Mouse (Mus musculus): Measurements from ENCODE around the gene Copz2. TPM values are rescaled to one million over a fixed set of nuclear protein-coding genes. Genes with fewer than 3 reads are reported as not detected.

The Copz2 gene
- total RNA-seq, 2 experiments from 2014 or later, result 2.9 to 6.2 TPM

DNA sequence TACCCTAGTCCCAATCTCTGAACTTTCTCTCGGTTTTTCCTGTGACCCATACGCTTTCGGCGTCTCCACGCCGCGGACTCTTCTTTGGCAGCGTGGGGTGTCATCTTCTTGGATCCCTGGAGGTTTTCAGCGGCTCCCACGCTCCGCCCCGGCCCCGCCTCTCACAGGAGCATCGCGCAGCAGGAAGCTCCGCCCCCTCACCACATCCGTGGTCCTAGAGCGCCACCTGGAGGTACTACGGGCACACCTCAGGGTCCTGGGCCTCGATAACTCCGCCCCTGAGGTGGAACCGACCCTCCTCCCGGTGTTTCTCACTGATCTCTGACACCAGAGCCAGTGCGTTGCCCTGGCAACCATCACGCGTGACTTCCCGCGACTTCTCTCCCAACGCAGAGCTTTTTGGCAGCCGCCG lies 12.2 kb downstream of the Copz2 start:
- DNase-seq (ENCODE audit: low spot score in 2 of 2), result peak; percentile 94 to 95

DNA sequence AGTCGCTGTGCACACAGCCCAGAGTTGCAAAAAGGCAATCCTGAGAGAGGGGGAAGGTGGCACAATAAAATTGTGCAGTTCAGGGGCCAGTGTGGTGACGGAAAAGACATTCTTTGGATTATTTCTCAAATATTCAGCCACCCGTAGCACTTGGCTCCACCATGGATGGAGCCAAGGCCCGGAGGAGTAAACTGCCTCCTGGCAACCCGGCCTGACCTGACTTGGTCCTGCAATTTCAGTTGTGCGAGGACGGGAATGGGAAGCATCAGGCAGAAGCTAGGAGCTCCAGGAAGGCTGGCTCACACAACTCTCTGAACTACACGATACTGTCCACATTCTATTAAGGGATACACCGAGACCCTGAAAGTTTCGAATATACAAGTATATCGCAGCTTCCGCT lies 12.9 kb downstream of the Copz2 start:
- no peak for DNase-seq (ENCODE audit: low spot score in 2 of 2)

DNA sequence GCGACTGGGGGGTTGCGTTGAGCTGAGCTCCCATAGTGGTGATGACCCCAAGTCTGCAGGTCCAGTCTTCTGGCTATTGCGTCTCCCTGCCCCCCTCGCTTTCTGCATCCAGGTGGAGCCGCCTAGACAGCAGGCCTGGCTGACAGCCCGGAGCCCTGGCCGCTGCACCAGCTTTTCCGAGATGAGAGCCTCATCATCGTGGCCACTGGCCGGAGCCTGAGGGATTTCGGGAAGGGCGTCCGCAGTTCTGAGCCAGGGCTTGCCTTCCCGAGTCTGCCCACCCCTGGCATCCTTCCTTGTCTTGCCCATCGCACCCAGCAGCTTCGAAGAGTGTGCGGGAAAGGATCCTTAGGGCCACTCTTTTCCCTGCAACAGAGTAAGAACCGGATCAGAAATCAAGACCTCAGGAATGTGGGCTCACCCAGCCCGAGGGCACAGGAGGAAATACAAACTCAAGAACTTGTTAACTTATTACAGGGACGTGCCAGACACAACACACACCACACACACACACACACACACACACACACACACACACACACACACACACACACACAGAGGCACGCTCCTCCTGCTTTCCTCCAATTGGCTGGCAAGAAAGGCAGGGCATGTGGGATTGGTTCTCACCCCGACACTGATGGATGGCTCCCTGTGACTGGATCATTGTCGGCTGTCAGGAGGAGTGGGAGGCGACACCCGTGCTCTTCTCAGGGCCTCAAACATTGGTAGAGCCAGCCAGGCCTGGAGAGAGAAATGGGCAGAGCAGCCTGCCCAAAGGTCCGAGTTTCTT lies 13.7 kb downstream of the Copz2 start:
- no peak for DNase-seq (ENCODE audit: low spot score in 2 of 2)

DNA sequence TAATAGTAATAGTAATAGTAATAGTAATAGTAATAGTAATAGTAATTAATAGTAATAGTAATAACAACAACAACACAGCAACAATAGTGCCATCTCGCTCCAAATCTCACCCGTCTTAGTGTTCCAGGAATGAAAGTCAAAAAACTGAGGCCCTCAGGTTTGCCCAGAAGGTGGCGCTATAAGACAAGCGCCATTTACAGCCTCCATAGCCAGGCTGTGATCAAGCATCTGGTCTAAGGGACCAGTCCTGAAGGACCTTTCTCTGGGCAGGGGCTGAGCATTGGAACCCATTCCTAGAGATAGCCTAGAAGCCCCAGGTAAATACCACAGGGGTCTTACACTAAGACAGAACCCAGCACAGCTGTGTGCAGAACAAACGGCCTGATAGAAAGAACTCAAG lies 17.5 kb downstream of the Copz2 start:
- DNase-seq (ENCODE audit: low spot score in 2 of 2), result peak; percentile 66 to 80

DNA sequence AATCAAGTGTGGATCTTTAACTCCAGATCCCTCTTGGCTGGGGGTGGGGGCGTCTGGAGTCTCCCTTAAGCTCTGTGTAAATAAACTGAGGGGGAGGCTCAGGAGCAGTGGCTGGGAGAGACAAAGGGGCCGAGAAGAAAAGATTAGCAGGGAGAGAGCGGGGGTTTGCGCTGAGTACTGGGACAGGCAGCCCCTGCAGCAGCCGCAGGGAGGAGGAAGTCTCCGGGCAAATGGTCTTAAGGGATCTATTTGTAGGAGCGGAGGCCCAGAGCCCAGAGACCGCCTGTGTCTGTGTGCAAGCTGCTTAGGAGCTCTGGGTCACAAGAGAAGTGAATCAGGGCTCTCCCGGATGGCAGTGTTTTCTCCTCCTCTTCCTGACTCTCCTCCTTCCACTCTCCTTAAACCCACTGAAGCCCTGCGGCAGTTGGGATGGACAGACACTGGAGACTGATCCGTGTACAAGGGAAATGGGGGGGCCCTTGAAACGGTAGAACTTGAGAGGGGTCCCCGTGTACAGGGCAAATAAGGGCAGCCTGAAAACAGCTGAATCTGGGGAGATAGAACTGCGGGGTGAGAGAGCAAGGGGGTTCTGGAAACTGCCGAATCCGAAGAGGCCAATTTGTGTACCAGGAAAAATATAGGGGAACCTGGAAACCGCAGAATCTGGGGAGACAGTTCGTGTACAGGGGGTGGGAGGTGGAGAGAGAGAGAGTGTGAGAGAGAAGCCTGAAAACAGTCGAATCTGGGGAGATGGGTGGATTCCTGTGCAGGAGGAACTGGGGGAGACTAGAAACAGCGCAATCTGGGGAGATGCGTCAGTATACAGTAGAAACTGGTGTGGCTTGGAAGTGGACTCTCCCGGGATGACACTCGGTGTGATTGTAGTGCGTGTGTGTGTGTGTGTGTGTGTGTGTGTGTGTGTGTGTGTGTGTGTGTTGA lies 23.0 kb downstream of the Copz2 start:
- peak in 1 of 2 experiments; percentile 19 for DNase-seq (ENCODE audit: low spot score in 2 of 2)

DNA sequence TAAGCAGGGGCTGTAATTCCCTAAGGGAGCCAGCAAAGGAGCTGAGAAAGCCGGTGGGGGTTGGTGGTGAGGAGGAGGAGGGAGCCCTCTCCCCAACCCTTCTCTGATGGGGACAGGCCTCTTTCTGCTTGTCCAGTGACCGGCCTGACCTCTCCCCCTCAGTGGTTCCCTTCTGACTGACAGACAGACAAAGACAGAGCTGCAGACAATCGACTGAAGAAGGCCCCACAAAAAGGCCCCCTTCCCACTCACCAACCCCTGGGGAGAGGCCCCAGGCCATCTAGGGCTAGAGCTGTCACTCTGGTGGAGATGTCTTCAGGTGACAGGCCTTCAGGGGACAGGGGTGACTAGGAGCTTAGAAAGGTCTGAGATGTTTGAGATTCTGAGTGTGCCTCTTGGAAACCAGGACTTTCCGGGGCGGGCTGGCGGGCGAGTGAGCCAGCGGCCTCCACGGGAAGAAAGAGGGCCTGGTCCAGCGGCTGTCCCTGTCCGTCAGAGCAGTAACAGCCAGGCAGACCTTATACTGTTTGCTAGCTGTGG lies 24.0 kb downstream of the Copz2 start:
- no peak for DNase-seq (ENCODE audit: low spot score in 2 of 2)

DNA sequence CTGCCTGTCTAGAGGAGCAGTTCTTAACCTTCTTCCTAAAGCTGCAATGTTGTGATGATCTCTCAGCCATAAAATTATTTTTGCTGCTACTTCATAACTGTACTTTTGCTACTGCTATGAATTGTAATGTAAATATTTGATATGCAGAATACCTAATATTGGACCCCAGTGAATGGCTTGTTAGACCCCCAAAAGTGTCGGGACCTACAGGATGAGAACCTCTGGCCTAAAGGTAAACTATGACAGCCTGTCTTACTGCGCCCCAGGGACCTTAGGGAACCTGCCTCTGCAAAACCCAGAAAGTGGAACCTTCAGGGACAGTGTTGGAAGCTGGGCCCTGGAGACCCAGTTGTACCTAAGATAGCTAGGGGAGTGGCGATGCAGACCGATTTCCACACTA lies 25.6 kb downstream of the Copz2 start:
- DNase-seq (ENCODE audit: low spot score in 2 of 2), result no peak

DNA sequence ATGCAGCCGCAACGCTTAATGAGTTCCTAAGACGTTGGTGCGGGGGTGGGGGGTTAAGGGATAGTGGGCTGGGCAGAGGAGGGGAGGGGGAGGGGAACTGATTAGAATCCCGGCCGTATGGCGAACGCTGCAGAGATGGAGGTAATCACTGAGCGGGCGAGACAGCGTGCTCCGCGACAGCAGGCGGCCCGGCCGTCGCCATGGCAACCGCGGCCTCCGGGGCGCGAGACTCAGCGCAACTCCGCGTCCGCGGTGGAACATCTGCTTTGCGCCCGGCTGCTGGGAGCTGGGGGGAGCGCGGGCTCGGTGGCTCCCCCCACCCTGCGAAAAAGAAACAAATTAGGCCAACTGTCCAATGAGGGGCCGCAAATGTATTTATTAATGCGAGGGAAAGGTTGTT lies 26.1 kb downstream of the Copz2 start:
- peak; percentile 77 to 85 for DNase-seq (ENCODE audit: low spot score in 2 of 2)

DNA sequence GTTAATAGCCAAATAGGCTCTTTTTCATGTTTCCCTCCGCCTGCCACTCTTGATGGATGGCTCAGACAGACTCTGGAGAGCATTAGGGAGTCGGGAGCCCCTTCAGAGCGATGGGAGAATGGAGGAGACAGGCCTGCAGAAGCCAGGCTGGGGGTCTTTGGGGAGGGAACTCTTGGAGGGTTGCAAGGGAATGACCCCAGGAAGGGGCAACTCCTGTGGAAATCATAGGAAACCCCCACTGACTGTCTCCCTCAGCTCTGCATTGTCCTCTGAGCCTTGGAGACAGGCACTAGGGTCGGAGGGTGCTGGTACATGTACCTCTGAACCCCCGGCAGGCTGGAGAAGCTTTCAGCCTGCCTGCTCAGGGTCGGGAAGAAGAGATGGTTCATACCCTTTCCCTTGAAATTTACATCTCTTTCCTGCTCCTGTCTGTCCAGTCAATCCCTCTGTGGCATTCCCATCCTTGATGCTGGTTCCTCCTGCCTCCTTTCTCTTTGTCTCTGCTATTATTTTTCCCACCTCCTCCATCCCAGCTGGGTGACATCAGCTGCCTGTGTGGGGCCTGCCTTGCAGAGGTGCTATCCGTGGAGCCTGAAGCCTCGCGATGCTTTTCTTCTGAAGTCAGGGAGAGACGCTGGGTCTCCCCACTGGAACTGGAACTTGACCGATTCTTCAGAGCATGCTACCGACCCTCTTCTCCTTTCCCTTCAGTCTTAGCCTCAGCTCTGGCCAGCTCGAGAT lies 26.8 kb downstream of the Copz2 start:
- peak in 1 of 2 experiments; percentile 34 for DNase-seq (ENCODE audit: low spot score in 2 of 2)

DNA sequence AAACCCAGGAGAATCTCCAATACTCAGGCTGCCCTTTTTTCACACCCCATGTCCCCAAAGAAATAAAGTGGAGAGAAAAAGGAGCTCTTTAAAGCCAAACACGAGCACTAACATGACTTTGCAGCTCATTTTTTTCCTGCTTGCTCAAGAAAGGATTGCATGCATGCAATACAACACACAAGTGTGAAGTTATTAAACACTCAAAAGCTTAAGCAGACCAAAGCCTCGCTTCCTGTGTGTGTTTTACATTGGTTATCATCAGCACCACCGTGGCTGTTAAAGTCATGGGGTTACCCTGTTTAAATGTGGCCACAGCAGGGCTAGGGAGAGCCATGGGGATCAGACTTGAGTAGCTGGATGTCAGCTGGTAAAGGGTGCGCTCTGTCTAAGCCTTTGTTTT lies 27.4 kb downstream of the Copz2 start:
- no peak for DNase-seq (ENCODE audit: low spot score in 2 of 2)

DNA sequence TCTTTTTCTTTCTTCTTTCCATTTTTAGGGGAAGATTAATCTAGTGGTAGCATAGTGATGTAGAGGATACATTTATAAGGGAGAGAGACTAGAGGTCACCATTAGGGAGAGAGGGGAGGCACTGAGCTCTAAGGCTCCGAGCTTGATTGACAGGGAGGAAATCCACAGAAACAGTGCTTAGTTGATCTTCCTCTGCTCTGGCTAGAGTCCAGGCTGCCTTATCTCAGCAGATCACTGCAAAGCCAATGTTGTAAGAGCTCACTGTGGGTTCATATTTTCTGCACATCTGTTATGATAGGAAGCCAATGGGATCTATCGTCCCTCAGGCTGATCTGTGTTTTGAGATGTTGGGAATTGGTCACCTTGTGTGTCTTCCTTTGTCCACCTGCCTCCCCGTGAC lies 29.0 kb downstream of the Copz2 start:
- DNase-seq (ENCODE audit: low spot score in 2 of 2), result no peak

DNA sequence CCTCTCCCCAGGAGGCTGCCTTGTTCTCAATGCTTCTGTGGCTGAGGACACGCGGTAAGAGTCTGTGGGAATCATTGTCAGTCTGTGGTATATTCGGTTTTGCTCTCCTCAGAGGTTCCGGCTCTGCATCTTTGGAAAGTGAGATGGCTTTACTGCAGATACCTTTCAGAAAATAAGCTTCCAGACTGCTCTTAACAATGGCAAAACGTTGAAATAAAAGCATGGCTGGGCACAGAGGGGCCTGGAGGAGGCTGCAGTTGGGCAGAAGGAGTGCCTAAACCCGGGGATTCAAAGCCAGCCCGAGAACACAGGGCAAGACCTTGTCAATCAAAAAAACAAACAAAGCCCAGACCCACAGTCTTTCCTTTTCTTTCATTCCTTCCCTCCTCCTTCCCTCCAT lies 29.7 kb downstream of the Copz2 start:
- no peak for DNase-seq (ENCODE audit: low spot score in 2 of 2)

DNA sequence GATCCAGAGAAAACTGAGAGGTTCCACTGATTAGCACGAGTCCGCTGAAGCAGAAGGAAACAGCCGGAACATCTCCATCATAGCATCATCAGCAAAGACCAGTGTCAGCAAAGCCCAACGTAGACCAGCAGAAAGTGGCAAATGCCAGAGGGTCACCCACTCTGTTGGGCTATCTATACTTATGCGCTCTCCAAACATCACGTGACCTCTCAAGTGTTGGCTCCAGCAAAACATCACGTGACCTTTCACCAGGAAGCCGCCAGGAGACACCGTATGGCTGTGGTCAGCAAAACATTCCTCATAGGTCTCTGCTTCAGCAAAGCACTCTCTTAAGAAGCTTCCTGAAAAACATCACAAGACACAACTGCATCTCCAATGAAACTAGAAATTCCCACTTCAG lies 30.6 kb downstream of the Copz2 start:
- no peak for DNase-seq (ENCODE audit: low spot score in 2 of 2)

DNA sequence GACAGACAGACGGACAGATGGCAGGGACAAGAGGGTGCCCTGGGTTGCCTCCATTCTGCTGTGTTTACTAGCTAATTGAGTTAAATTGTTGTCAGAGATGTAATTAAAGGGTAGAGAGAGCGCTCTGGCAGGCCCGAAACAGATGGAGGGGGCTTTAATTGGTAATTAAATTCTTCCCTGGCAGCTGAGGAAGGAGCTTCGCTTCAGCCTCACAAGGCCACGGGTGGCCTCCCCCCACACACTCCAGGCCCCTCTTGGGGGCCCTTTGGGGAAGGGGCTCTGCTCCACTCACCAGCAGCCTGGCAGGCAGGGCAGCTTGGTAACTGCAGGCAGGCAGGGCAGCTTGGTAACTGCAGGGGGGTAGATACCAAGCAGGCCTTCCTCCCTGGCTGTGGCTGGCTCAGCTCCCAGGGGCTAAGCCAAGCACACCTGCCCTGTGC lies 36.3 kb downstream of the Copz2 start:
- peak in 1 of 2 experiments; percentile 43 for DNase-seq (ENCODE audit: low spot score in 2 of 2)

DNA sequence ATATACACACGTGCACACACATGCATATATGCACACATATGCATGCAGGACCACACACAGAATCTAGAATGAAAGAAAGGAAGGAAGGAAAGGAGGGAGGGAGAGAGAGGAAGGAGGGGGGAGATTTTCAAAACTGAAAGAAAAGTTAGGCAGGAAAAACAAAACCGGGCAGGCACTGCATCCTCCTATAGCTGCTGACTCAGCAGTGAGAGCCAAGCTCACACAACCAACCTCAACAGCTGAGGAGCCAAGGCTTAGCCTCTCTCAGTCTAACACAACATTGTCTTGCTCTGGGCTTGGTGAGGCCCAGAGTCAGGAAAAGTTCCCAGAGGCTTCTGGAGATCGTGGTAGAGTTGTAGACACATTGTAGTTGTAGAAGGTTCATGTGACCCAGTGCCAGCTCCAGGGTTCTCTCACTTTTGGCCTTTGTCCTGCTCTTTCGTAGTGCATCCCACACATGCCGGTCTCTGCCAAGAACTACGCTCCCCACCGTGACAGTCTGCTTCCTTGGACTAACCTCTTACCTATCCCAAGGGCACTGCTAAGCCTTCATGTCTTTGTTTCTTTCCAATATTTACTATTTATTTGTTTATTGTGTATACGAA lies 37.4 kb downstream of the Copz2 start:
- DNase-seq (ENCODE audit: low spot score in 2 of 2), result no peak

DNA sequence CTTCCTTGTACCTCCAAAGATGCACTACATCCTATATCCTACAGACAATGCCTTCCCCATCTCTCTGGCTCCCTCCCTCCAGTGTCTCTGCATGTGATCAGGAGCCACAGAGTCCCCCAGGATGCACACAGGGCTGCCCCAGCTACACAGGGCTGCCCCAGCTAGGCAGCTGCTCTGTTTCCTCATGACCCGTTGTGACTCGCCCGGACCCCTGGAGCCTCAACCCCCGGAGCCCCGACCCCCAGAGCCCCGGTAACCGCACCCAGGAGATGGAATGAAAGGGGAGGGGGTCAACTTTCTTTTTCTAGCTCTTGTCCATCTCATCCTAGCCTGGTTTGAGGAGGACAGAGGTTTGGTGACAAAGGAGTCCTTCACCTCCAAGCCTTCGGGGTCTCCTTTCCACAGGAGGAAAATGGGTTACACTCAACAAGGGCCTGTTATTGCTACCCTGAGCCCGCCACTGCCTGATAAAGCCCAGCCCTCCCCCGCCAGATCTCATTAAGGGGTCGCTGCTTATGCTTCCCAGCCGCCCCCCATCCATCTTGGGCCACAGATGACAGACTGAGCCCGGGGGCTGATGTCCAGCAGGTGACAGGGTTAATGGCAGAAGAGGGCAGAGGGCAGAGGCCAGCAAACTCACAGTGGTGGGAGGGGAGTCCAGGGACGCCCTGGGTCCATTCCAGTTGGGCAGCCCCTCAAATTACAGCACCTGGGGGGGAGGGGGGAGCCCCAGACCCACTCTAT lies 42.3 kb downstream of the Copz2 start:
- no peak for DNase-seq (ENCODE audit: low spot score in 2 of 2)

DNA sequence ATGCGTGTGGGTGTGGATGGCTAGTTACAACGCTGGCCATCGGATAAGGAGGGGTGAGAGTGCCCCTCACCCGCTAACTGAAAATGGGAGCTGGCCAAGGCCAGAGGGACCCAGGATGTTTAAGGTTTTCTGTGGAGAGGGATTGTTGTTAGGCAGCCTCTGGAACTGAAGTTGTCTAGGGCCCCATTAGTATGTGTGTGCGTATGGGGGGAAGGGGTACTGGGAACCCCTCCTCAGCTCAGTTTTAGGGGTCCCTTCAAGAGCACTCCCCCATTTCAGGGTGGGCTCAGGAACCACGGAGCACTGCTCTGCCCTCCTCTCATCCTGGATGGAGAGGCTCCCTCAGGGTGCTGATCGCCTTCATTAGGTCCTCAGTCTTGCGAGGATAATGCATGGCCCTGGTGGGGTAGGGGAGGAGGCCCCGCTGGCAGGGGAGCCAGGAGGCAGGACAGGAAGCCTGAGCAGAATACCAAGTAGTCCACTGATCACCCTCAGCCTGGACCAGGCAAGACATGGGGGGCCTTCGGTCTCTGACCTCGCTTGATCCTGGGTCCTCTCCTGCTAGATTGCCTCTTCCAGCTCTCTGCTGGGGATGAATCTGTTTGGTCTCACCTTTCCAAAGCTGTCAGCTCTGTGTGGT lies 43.7 kb downstream of the Copz2 start:
- no peak for DNase-seq (ENCODE audit: low spot score in 2 of 2)

DNA sequence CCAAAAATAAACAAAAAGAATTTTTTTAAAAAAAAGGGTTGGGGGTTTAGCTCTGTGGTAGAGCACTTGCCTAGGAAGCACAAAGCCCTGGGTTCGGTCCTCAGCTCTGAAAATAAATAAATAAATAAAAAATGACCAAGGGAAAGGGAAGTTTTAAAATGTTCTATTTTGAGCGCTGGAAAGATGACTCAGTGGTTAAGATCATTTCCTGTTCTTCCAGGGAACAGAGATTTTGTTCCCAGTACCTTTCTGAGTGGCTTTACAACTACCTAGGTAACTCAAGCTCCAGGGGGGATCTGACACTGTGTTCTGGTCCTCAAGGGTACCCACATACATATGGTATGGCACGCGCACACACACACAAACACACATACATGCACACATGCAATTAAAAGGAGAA lies 46.2 kb downstream of the Copz2 start:
- DNase-seq (ENCODE audit: low spot score in 2 of 2), result no peak

DNA sequence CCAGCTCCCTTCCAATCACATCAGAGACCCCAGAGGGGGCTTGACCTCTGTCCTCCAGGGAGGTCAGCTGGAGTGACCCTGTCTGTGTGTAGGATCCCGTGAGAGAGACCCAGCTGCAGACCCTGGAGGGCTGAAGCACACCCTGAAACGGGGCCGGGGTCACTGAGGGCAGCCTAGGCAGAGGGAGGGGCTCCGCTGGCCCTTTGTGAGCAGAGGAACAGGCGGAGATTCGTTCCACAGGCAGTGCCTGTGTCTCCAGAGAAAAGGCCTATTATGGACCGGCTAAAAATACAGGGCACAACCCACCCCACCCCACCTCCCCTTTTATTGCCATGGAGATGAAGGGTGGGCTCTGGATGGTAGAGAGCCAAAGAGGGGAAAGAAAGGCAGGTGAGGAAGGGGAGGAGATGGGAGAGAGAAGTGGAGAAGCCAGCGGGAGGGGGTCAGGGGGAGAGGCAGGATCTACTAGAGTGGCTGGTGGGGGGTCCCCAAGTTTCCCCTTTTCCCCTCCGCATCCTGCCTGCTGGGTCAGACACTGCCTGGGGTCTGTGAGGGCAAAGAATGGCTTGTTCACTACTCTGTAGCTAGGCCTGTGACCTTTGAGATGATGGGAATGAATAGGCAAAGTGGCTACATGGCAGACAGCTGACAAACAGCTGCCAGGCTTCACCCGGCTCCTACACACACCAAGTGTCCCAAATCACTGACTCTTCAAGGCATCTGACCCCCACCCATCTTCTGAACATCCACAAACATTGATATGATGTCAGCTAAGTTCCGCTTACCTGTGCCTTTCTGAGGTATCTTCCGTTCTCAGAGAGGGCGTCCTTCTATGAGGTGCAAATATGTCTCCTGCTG lies 50.0 kb downstream of the Copz2 start:
- DNase-seq (ENCODE audit: low spot score in 2 of 2), result no peak
